Mouse (Mus musculus) testis, adult 2 months (tissue): ENCODE measurements around the gene Ist1. TPM values are rescaled to one million over a fixed set of nuclear protein-coding genes. Genes with fewer than 3 reads are reported as not detected.

Experiments used
- H3K27ac ChIP-seq: fragments of 200-500 bp; 2 replicates; pipeline ENCODE4 v1.5.1; 2012; ENCODE audit warnings: low read depth, low read length; ENCODE audit not compliant: control insufficient read depth, insufficient read depth
- H3K27me3 ChIP-seq: fragments of 200-500 bp; 2 replicates; pipeline ENCODE4 v1.6.1; 2012; ENCODE audit warnings: mild to moderate bottlenecking, low read length, moderate library complexity; ENCODE audit not compliant: control insufficient read depth, insufficient read depth
- H3K36me3 ChIP-seq: fragments of 200-500 bp; 2 replicates; pipeline ENCODE4 v1.6.1; 2012; ENCODE audit warnings: mild to moderate bottlenecking, low read length; ENCODE audit not compliant: control insufficient read depth, insufficient read depth
- H3K4me1 ChIP-seq: fragments of 200-500 bp; 2 replicates; pipeline ENCODE4 v1.6.1; 2012; ENCODE audit warnings: low read length; ENCODE audit not compliant: control insufficient read depth, insufficient read depth
- H3K4me3 ChIP-seq: fragments of 200-500 bp; 2 replicates; pipeline ENCODE4 v1.5.1; 2012; ENCODE audit warnings: low read depth, mild to moderate bottlenecking, low read length, moderate library complexity, mixed read lengths; ENCODE audit not compliant: control insufficient read depth
- CTCF ChIP-seq: fragments of 200-500 bp; IDR thresholded peaks from 2 replicates; pipeline ENCODE4 v1.5.1; 2012; ENCODE audit warnings: low read depth, mild to moderate bottlenecking, inconsistent platforms, low read length, moderate library complexity; ENCODE audit not compliant: control insufficient read depth, insufficient read depth, insufficient replicate concordance
- POLR2A ChIP-seq: fragments of 200-500 bp; IDR thresholded peaks from 2 replicates; pipeline ENCODE4 v1.6.1; 2012; ENCODE audit warnings: low read depth, mild to moderate bottlenecking, inconsistent platforms, low read length, moderate library complexity; ENCODE audit not compliant: control insufficient read depth
- polyA plus RNA-seq: library from polyadenylated mRNA; depleted of rRNA; stranded (reverse); fragments of >200 nt; gene quantifications from 2 replicates; pipeline ENCODE4 v1.2.3, GENCODE M21; 2012

The Ist1 gene
- polyA plus RNA-seq, 1 experiment: 31.8 TPM

DNA sequence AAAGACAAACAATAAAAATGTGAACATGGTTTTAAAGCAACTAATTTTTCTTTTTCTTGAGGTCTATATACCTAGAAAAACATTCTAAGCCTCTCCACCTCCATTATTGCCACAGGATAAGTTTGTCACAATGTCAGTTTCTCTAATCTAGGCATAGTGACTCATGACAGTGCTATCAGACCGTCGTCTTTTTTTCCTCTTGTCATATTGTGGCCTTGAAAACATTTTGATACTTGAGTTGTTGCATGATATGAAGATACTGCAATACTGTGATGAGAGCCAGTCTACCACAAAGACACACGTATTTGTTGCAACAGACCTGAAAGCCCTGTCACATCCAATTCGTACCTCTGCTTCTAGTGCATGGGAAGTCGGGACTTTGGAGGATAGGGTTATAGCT lies 21.9 kb upstream of the Ist1 start:
- H3K36me3 ChIP-seq: peaks cover 6% of the 10 kb centered on the region
- TF ChIP-seq CTCF: no peak
- no peak for TF ChIP-seq POLR2A

DNA sequence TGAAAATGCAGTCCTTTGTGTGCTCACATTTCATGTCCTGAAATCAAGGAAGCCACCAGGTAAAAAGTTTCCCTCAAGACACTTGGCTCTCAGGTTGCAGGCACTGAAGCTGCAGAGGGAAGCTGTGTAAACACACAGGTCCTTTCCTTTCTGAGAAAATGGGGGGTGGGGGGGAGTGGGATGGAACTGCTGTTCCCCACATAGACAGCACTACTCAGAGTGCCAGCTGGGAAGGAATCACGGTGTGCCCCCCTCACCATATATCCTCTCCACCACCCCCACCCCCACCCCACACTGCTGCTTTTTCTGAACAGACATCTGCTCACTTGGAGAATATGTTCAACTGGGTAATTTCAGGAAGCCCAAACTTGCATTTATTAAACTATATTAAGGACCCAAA lies 19.5 kb upstream of the Ist1 start:
- H3K36me3 ChIP-seq: peaks cover 1% of the 10 kb centered on the region
- H3K27ac ChIP-seq: no peak overlapping the region
- H3K27me3 ChIP-seq: no peaks in the 10 kb centered on the region
- H3K4me3 ChIP-seq: no peak overlapping the region
- TF ChIP-seq POLR2A (no peak), CTCF (no peak)
- no peaks in the 10 kb centered on the region for H3K4me1 ChIP-seq

More for the DNA sequence above, 21.9 kb upstream of the Ist1 start:
- Histone ChIP-seq H3K4me3 (no peak overlapping the region), H3K27ac (no peak overlapping the region), H3K27me3 (no peaks in the 10 kb centered on the region), H3K4me1 (no peaks in the 10 kb centered on the region)

DNA sequence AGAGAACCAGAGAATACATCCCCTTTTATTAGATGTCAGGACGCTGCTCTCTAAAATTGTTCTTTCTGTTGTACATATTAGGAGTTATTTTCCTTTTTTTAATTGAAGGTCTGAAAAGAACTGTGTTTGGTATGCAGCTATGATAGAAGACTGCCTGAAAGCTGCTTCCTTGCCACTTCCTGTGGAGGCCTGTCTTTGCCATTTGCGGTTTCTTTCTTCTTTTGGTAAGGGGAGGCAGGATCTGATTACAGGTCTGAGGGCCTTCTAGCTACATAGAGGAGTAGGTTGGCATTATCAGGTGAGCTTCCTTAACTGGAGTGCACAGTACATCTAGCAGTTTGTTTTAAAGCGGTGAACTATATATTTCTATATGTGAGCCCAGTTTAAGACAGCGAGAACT lies 14.9 kb upstream of the Ist1 start:
- H3K36me3 ChIP-seq: no peaks in the 10 kb centered on the region; the same call in 1 of the 2 replicates

DNA sequence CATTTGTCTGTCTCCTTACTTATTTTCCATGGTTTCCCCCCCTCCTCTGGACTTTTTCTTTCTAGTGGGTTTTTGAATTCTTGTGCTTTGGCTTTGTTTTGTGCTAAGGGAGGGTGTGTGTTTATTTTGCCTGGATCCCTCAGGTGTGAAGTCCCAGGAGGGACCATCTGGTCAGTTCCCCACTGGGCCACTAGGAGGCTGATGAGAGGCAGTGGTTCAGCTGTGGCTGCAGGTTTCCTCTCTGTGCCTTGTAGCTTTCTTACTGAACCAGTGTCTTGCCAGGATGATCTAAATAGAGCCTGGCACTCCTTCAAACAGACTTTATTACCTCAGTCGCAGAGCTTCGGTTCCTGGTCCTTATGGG lies 13.8 kb upstream of the Ist1 start:
- Histone ChIP-seq H3K4me1 (peaks cover 6% of the 10 kb centered on the region), H3K36me3 (no peaks in the 10 kb centered on the region; the same call in 1 of the 2 replicates), H3K27me3 (no peaks in the 10 kb centered on the region), H3K4me3 (peak overlapping the region; percentile 86), H3K27ac (no peak overlapping the region; the same call in 1 of the 2 replicates)
- TF ChIP-seq POLR2A (no peak), CTCF (peak; percentile 71; the same call in 1 of the 2 replicates)

More for the DNA sequence above, 14.9 kb upstream of the Ist1 start:
- no peak overlapping the region; the same call in 1 of the 2 replicates for H3K4me3 ChIP-seq
- H3K4me1 ChIP-seq: peaks cover 6% of the 10 kb centered on the region
- H3K27ac ChIP-seq: no peak overlapping the region
- TF ChIP-seq POLR2A: no peak
- TF ChIP-seq CTCF: no peak
- H3K27me3 ChIP-seq: no peaks in the 10 kb centered on the region

DNA sequence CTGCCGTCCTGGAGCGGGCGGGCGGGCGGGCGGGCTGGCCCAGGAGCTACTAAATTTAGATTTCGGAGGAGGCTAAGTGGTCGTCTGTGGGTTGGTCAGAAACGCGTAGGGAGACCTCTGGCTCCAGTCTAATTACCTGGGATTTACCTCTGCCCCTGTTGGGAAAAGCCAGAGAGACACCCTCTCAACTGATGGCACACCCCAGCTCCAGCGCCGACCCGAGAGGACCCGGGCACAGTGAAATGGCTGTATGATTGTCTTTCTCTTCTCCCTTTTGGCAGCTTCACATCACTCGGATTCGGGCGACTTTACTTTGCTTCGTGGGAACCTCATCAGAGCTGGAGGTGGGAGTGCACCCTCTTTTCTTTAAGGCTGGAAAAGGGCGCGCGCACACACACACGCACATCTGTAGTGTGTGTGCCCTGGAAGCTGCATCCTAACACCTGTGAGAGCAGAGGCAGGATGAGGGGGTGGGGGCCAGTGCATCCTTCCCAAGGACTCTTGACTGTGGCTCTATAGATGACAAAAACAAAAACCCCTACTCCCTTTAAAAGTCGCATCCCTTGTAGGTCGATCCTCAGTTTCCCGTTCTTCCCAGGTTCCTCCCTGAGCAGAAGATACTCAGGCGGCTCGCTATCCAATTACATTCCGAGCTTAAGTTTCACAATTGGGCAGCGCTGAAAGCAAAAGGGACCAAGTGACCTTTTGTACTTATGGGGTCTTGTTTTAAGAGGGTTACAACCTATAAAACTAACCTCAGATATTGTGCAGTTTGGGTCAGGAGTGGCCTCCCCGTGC lies 13.2 kb upstream of the Ist1 start:
- peak overlapping the region; percentile 73 for H3K27ac ChIP-seq
- TF ChIP-seq CTCF (no peak), POLR2A (0 out of 2 replicates have a peak, but pooled peaks have one; percentile 39)
- no peaks in the 10 kb centered on the region for H3K27me3 ChIP-seq
- H3K36me3 ChIP-seq: no peaks in the 10 kb centered on the region
- peaks cover 6% of the 10 kb centered on the region for H3K4me1 ChIP-seq
- peak overlapping the region; percentile 86 for H3K4me3 ChIP-seq

DNA sequence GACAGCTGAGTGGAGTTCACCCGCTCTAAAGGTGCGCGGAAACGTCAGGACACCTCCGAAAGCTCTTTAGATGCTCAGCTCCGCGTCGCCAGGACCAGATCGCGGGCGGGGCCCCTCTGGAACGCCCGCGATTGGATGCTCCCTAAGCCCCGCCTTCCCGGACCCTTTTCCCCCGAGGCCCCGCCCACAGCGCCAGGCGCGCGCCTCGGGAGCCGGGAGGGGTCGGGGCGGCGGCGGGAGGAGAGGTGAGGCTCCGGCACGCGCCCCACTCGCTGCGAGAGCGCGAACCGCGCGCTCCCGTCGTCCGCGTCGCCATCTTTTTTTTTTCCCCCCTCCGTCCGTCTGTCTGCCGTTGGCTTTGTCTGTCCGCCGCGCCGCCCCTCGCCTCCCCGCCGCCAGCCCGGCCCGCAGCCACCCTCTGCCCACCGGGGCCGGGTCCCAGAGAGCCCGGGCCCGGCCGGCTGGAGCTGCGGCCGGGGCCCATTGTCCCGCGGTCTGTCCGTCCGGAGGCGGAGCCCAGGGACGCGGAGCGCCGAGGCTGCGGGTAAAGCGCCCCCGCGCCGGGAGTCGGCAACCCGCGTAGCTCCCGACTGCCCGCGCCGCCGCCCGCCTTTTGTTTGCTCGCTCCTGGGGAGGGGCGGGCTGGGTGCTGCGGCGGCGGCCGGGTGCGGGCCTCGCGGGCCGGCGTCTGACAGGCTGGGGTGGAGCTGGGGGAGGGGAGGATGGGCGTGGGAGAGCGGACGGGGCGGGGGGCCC lies 12.4 kb upstream of the Ist1 start, which contains the start of gene Zfp821:
Gene Zfp821, plus strand, starts transcription at position 227 of the 756 bp plus-strand sequence.
- no peaks in the 10 kb centered on the region for H3K27me3 ChIP-seq
- peaks cover 6% of the 10 kb centered on the region for H3K4me1 ChIP-seq
- TF ChIP-seq CTCF (no peak), POLR2A (peak; percentile 83; the same call in 1 of the 2 replicates)
- no peaks in the 10 kb centered on the region for H3K36me3 ChIP-seq
- H3K4me3 ChIP-seq: peak within 1 kb of the TSS; percentile 93
- H3K27ac ChIP-seq: peak within 1 kb of the TSS; percentile 76

DNA sequence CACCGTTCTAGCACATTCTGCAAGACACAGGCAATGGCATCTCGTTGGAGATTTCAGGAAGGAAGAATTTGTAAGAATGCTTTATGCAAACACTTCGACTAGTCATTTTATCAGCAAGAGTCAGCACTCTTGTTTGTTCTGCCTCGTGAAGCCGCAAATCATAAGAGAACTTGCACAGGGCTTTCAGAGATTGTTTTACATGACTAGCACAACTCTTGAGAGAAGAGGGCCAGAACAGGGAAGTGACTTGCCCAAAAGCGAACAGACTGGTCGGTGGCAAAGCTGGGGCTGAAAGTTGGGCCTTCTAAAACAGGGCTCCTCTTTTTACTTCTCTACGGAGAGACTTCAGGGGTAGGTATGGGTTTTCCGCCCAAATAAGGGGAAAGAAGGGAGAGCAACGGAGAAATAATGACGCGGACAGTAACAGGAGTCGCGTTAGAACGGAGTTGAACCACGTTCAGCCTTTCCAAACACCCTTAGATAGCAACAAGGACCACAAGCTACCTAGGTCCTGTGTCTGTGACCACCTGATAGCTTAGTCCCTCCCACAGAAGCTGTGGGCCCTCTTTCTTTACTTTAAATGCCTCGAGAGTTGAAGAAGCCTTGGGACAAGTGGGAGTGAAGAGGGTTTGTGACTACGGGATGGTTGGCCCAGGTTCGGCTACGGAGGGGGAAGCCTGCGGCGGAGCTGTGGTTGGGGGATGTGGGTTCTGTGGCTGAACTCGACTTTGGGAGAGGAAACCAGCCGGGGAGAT lies 11.7 kb upstream of the Ist1 start:
- H3K4me3 ChIP-seq: peak overlapping the region; percentile 93
- no peak for TF ChIP-seq POLR2A
- no peak for TF ChIP-seq CTCF
- peaks cover 6% of the 10 kb centered on the region for H3K4me1 ChIP-seq
- H3K27ac ChIP-seq: peak overlapping the region; percentile 76
- no peaks in the 10 kb centered on the region for H3K36me3 ChIP-seq
- no peaks in the 10 kb centered on the region for H3K27me3 ChIP-seq
